Mouse (Mus musculus): Measurements from ENCODE around the gene Dpp6.

- no peak for TF ChIP-seq CTCF (IDR thresholded peaks at IDR 0.05; ENCODE audit: extremely low read depth, insufficient read depth, low read length)
- TF ChIP-seq POLR2A (IDR thresholded peaks at IDR 0.05; ENCODE audit: extremely low read depth, insufficient read depth, low read length) = no peak
Observed at GRCm38 (mm10) chr5:27342276-27342675, 525.3 kb downstream of the Dpp6 start.

All from cortical plate, adult 2 months (tissue).